Mouse (Mus musculus): ENCODE results near the gene Bsn.

DNA sequence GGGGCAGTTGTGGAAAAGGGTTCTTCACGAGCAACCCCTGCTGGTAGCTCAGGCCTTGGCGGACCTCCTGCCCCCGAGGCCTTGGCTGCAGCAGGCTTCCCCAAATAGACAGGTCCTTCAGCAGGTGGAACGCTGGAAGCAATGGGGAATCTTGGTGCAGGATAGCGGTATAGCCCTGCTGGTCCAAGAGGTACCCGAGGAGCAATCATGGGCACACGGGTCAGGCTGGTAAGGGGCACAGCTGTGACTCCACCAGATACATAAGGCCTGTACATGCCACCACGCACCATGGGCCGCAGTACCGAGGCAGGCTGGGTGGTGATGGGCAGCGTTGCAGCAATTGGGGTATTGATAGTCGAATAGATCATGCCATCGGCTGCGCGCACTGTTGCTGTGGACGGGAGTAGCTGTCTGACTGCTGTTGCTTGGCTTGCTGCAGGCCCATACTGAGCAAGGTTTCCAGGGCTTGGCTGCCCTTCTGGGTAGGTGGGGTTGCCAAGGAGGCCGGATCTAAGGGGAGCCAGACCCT lies 78.5 kb downstream of the Bsn start:
- TF ChIP-seq POLR2A (IDR thresholded peaks at IDR 0.05; ENCODE audit: insufficient read depth, low read depth, low read length) (no peak), CTCF (IDR thresholded peaks at IDR 0.05; ENCODE audit: insufficient read depth, low read depth, low read length) (no peak)

Data from olfactory bulb, adult 2 months (tissue).